Mouse (Mus musculus) liver, postnatal 0 days (tissue): ENCODE results near the gene Commd3. TPM values are rescaled to one million over a fixed set of nuclear protein-coding genes. Genes with fewer than 3 reads are reported as not detected.

Experiments
- ATAC-seq: fragments of 200-750 bp; cut with Nextera tagmentation; 2 replicates; pipeline ENCODE4 v1.8.0; 2017; ENCODE audit warnings: mild to moderate bottlenecking, moderate library complexity
- DNase-seq: peaks from one replicate; pipeline ENCODE4 v3.0.0-alpha.2; 2016
- H3K27ac ChIP-seq: fragments of 300-500 bp; sonication (generic); 2 replicates; pipeline ENCODE4 v1.5.1; 2014; ENCODE audit warnings: antibody characterized with exemption, moderate library complexity, mild to moderate bottlenecking, low read depth
- H3K27me3 ChIP-seq: fragments of 300-500 bp; sonication (generic); 2 replicates; pipeline ENCODE4 v1.6.1; 2014; ENCODE audit warnings: low read length, control low read depth, mixed read lengths; ENCODE audit not compliant: insufficient read depth
- H3K36me3 ChIP-seq: fragments of 300-500 bp; sonication (generic); replicated peaks from 2 replicates; pipeline ENCODE4 v1.6.1; 2014; ENCODE audit warnings: mild to moderate bottlenecking, control low read depth, low read length, moderate library complexity, mixed read lengths; ENCODE audit not compliant: insufficient read depth
- H3K4me1 ChIP-seq: fragments of 300-500 bp; sonication (generic); 2 replicates; pipeline ENCODE4 v1.6.1; 2014; ENCODE audit warnings: antibody characterized with exemption, mild to moderate bottlenecking, control low read depth; ENCODE audit not compliant: insufficient read depth
- H3K4me2 ChIP-seq: fragments of 300-500 bp; sonication (generic); 2 replicates; pipeline ENCODE4 v1.6.1; 2014; ENCODE audit warnings: low read depth, mild to moderate bottlenecking, low read length, moderate library complexity, mixed read lengths
- H3K4me3 ChIP-seq: fragments of 300-500 bp; sonication (generic); 2 replicates; pipeline ENCODE4 v1.5.1; 2014; ENCODE audit warnings: low read depth, low read length
- H3K9ac ChIP-seq: fragments of 300-500 bp; sonication (generic); replicated peaks from 2 replicates; pipeline ENCODE4 v1.6.1; 2014; ENCODE audit warnings: mild to moderate bottlenecking, moderate library complexity
- H3K9me3 ChIP-seq: fragments of 300-500 bp; sonication (generic); 2 replicates; pipeline ENCODE4 v1.6.1; 2016; ENCODE audit warnings: mild to moderate bottlenecking, control low read depth, low read length, mixed read lengths
- CTCF ChIP-seq: sonication (generic); IDR thresholded peaks from 2 replicates; pipeline ENCODE4 v1.5.1; 2016; ENCODE audit warnings: antibody characterized with exemption, low read depth
- EP300 ChIP-seq: IDR thresholded peaks from 2 replicates; pipeline ENCODE4 v1.6.1; 2016; ENCODE audit warnings: antibody characterized with exemption, low read depth, mild to moderate bottlenecking
- WGBS: fragments of 180-500 bp; shearing (Covaris S2); extraction: QIAGEN DNeasy Blood & Tissue Kit; methylation state at CpG from one replicate; pipeline ENCODE4 v1.1.7; 2014; ENCODE audit not compliant: insufficient replicate concordance; 5-methylcytosine and 5-hydroxymethylcytosine counted together
- polyA plus RNA-seq: library from polyadenylated mRNA; unstranded; fragments of >200 nt; fragmentation: Nextera tagmentation; extraction: Ambion mirVana; gene quantifications from 2 replicates; pipeline ENCODE4 v1.2.1, GENCODE M21; 2015

Gene Commd3
- polyA plus RNA-seq, 1 experiment from 2014 or later = 115 TPM

DNA sequence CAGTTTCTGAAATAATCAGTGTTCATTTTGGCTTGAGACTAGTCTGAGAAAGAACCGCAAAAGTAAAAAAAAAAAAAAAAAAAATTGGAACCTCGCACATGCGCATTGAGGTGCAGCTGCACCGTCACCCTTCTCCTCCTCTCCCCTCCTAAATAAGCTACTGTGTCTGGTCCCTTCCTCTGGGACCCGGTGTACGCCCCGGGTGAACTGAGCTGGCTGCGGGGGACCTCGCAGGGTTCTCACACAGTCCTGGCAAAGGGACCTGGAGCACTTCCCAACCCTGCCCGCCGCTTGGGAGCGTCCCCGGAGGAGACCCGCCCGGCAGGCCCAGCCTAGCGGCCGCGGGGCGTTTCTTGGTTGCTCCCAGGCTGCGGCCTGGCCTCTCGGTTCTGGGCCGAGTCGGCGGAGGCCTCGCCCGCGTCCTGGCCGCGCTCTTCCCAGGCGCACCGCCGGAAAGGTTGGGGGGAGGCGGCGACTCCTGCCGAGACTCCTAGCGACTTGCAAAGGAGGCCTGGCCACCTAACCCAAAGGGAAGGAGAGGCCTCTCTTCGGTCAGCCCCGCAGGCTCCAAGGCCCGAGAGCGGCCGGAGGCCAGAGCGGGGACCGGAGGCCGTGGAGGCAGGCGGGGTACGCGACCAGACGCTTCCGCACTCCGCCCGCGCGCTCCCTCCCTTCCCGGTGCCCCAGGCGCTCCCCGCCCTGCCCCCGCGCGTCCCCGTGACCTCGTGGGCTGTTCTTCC, 21.9 kb downstream of the Commd3 start, which contains the start of gene Spag6:
Spag6 (plus strand) TSS at position 162 of the 740 bp plus-strand sequence.
- Histone ChIP-seq H3K27ac (peak within 1 kb of the TSS; percentile 80), H3K4me1 (peaks cover 23% of the 10 kb centered on the region), H3K36me3 (no peaks in the 10 kb centered on the region), H3K9ac (peak within 1 kb of the TSS; percentile 90), H3K27me3 (peaks cover 88% of the 10 kb centered on the region), H3K4me2 (peak within 1 kb of the TSS; percentile 95), H3K9me3 (no peaks in the 10 kb centered on the region), H3K4me3 (peak within 1 kb of the TSS; percentile 67)
- ATAC-seq (peak; percentile 88), DNase-seq (peak; percentile 70)
- no peak for TF ChIP-seq EP300
- no peak for TF ChIP-seq CTCF
- WGBS = under 1% methylated on average over 58 of the region's 61 CpGs

DNA sequence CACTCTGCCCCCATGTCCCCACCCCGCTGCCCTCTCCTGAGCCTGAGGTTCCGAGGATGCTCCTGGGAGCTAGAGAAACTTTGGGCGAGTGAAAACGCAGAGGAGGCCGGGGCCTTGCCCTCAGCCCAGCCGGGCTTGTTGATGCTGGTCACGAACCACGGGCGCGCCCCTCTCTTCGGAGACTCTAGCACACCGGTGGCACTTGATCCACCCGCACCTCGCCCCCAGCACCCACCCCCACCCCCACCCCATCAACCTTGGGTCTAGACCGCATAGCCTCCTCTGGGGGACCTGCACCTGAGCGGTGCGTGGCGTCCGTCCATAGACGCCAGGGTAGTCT, 22.4 kb downstream of the Commd3 start:
- peaks cover 88% of the 10 kb centered on the region for H3K27me3 ChIP-seq
- WGBS = 3% methylated on average over 17 of the region's 20 CpGs
- ATAC-seq = peak; percentile 32

GRCm38 (mm10) chr2:18695163-18695562, 23.0 kb downstream of the Commd3 start:
- H3K27ac ChIP-seq = no peak overlapping the region
- H3K4me1 ChIP-seq = peaks cover 13% of the 10 kb centered on the region
- no peak overlapping the region for H3K4me3 ChIP-seq
- H3K9me3 ChIP-seq = no peaks in the 10 kb centered on the region
- no peak for TF ChIP-seq EP300
- TF ChIP-seq CTCF = no peak
- H3K4me2 ChIP-seq = peak overlapping the region; percentile 95; the same call in 1 of the 2 replicates
- WGBS = 6% methylated on average over 8 of the region's 8 CpGs
- DNase-seq = no peak
- H3K27me3 ChIP-seq = peaks cover 88% of the 10 kb centered on the region
- H3K9ac ChIP-seq = no peak overlapping the region
- H3K36me3 ChIP-seq = no peaks in the 10 kb centered on the region
- ATAC-seq = no peak

More for the DNA sequence above, 22.4 kb downstream of the Commd3 start:
- Histone ChIP-seq H3K4me3 (peak overlapping the region; percentile 67), H3K9me3 (no peaks in the 10 kb centered on the region), H3K9ac (peak overlapping the region; percentile 90), H3K36me3 (no peaks in the 10 kb centered on the region), H3K27ac (no peak overlapping the region), H3K4me1 (peaks cover 18% of the 10 kb centered on the region), H3K4me2 (peak overlapping the region; percentile 95)
- TF ChIP-seq EP300 (no peak), CTCF (no peak)
- no peak for DNase-seq

DNA sequence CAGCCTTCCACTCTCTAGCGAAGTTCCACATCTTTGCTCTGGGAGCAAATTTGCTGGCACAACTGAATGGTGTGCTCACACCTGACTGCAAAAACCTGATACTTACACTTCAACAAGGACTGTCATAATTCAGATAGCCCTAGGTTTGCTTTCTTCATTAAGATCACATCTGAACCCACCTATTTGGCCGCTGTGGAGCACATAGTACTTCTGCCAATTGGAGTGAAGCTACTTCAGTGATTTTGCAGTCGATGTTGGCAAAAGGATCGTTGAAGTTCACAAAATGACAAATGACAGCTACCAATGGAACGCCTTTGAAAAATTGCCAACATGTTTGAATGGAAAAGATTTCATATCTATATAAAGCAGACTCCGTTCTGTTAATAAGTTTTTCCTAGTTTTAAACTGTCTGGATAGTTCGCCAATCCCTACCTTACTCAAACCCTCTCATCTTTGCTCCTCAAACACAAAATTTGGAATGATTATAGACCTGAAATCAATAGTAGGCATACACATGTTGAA, 23.5 kb downstream of the Commd3 start:
- H3K9me3 ChIP-seq = no peaks in the 10 kb centered on the region
- no peaks in the 10 kb centered on the region for H3K36me3 ChIP-seq
- TF ChIP-seq EP300 = no peak
- no peak for TF ChIP-seq CTCF
- H3K4me2 ChIP-seq = no peak overlapping the region
- peaks cover 9% of the 10 kb centered on the region for H3K4me1 ChIP-seq
- H3K9ac ChIP-seq = no peak overlapping the region
- DNase-seq = no peak
- WGBS = 11% methylated on average over 7 of the region's 7 CpGs
- H3K27me3 ChIP-seq = peaks cover 88% of the 10 kb centered on the region
- H3K27ac ChIP-seq = no peak overlapping the region
- H3K4me3 ChIP-seq = no peak overlapping the region
- ATAC-seq = no peak

DNA sequence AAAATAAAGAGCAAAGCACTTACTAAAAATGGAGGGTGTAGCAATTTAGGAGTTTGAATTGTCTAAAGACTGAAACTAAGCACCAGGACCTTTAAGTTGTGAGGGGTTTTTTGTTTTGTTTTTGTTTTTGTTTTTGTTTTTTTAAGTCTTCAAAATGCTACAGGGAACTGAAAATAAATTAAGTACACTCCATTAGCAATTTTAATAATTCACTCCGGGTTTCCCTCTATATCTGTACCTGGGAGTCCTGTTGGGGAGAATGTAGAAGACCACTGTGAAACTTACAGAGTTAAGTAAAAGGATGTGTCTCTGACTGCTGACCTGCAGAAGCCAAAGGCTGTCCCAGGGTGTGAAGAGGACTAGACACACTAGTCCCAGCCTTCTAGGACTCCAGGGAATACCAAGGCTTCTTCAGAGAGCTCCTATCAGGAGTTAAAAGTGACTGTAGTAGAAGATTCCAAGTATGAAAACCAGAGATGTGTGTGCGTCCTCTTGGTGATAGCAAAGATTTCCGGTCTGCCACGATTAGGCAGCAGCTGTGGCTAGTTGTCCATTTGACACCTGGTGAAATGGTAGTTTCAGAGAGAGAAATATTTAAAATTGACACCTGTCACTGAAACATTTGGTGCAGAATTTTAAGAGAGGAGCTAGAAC, 25.5 kb downstream of the Commd3 start:
- Histone ChIP-seq H3K9me3 (no peaks in the 10 kb centered on the region), H3K27ac (no peak overlapping the region), H3K4me3 (no peak overlapping the region), H3K36me3 (no peaks in the 10 kb centered on the region), H3K4me1 (peaks cover 9% of the 10 kb centered on the region), H3K9ac (no peak overlapping the region), H3K4me2 (no peak overlapping the region), H3K27me3 (peaks cover 79% of the 10 kb centered on the region)
- WGBS = 7% methylated on average over 4 of the region's 4 CpGs
- DNase-seq (no peak), ATAC-seq (no peak)
- TF ChIP-seq CTCF (no peak), EP300 (no peak)

DNA sequence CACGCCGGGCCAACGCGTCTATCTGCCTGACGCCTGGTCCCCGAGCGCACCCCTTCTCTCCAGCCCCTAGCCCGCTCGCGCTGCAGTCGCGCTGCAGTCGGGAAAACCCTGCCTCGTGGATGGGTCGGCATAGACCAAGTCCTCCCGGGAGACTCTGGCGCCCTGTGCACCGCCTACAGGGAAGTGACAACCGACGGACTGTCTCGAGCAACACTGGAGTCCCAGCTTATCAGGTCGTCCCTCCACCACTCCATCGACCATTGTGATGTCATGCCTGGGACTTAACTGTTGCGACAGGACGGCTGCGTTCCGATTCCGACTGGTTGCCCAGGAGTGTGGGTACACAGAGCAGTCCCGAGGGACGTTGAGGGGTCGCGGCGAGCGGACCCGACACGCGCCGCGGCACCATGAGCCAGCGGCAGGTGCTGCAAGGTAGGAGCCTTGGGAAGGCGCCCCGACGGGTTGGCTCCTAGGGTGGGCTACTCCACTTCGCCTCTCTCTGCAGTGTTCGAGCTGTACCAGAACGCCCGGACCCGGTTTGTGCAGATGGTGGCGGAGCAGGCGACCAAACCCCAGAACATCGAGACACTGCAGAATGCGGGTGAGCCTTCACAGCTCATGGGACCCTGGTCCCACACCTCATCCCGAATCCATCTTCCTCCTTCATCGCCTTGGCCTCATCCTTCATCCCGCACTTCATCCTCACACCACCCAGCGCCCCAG, 26.6 kb downstream of the Commd3 start:
- Histone ChIP-seq H3K4me1 (peaks cover 9% of the 10 kb centered on the region), H3K9me3 (no peaks in the 10 kb centered on the region), H3K4me2 (peak overlapping the region; percentile 53), H3K9ac (no peak overlapping the region), H3K27ac (no peak overlapping the region), H3K27me3 (peaks cover 71% of the 10 kb centered on the region), H3K4me3 (peak overlapping the region; percentile 24; the same call in 1 of the 2 replicates), H3K36me3 (no peaks in the 10 kb centered on the region)
- TF ChIP-seq EP300 (no peak), CTCF (no peak)
- peak; percentile 24; the same call in 1 of the 2 replicates for ATAC-seq
- peak; percentile 54 for DNase-seq
- 1% methylated on average over 56 of the region's 56 CpGs for WGBS
